Mouse (Mus musculus): ENCODE data around the gene Rcvrn. TPM values are rescaled to one million over a fixed set of nuclear protein-coding genes. Genes with fewer than 3 reads are reported as not detected.
A peak's percentile ranks its signal among the peaks of the same experiment; 100 is the strongest.

Gene Rcvrn
- polyA plus RNA-seq, 1 experiment from 2014 or later, result not detected

GRCm38 (mm10) chr11:67734597-67734996 is 39.5 kb downstream of the Rcvrn start:
- H3K4me2 ChIP-seq (ENCODE audit: low read length), result no peak overlapping the region
- H3K36me3 ChIP-seq (ENCODE audit: insufficient read depth, low read length), result no peaks in the 10 kb centered on the region
- no peak for DNase-seq (ENCODE audit: low spot score)
- WGBS, result 68% methylated on average over 3 of the region's 3 CpGs
- no peak overlapping the region for H3K4me3 ChIP-seq (replicated peaks; ENCODE audit: low read depth, low read length)
- ATAC-seq (replicated peaks; ENCODE audit: low FRiP score, low read depth), result no peak
- no peaks in the 10 kb centered on the region for H3K4me1 ChIP-seq (replicated peaks; ENCODE audit: insufficient read depth, low read length)
- no peak for TF ChIP-seq CTCF (IDR thresholded peaks at IDR 0.05; ENCODE audit: low read depth)
- no peaks in the 10 kb centered on the region for H3K27me3 ChIP-seq (ENCODE audit: insufficient read depth, low read length)
- H3K27ac ChIP-seq, result no peak overlapping the region
- no peaks in the 10 kb centered on the region for H3K9me3 ChIP-seq (replicated peaks; ENCODE audit: low read length)
- H3K9ac ChIP-seq (ENCODE audit: low read depth, low read length), result no peak overlapping the region

- Histone ChIP-seq H3K4me3 (replicated peaks; ENCODE audit: low read depth, low read length) (no peak overlapping the region), H3K4me1 (replicated peaks; ENCODE audit: insufficient read depth, low read length) (no peaks in the 10 kb centered on the region), H3K9ac (ENCODE audit: low read depth, low read length) (no peak overlapping the region), H3K36me3 (ENCODE audit: insufficient read depth, low read length) (no peaks in the 10 kb centered on the region), H3K4me2 (ENCODE audit: low read length) (no peak overlapping the region), H3K9me3 (replicated peaks; ENCODE audit: low read length) (no peaks in the 10 kb centered on the region), H3K27me3 (ENCODE audit: insufficient read depth, low read length) (no peaks in the 10 kb centered on the region), H3K27ac (no peak overlapping the region)
- WGBS, result 77% methylated on average over 6 of the region's 6 CpGs
- TF ChIP-seq CTCF (IDR thresholded peaks at IDR 0.05; ENCODE audit: low read depth), result no peak
- ATAC-seq (replicated peaks; ENCODE audit: low FRiP score, low read depth) (no peak), DNase-seq (ENCODE audit: low spot score) (no peak)
These were observed 43.2 kb downstream of the Rcvrn start for GRCm38 (mm10) chr11:67738345-67738744.

GRCm38 (mm10) chr11:67738846-67739490 is 43.8 kb downstream of the Rcvrn start:
- WGBS, result 57% methylated on average over 5 of the region's 5 CpGs
- H3K4me3 ChIP-seq (replicated peaks; ENCODE audit: low read depth, low read length), result no peak overlapping the region
- H3K27ac ChIP-seq, result no peak overlapping the region

GRCm38 (mm10) chr11:67741569-67741968 is 46.4 kb downstream of the Rcvrn start:
- Histone ChIP-seq H3K9ac (ENCODE audit: low read depth, low read length) (no peak overlapping the region), H3K27me3 (ENCODE audit: insufficient read depth, low read length) (no peaks in the 10 kb centered on the region), H3K9me3 (replicated peaks; ENCODE audit: low read length) (no peaks in the 10 kb centered on the region), H3K4me2 (ENCODE audit: low read length) (no peak overlapping the region), H3K27ac (no peak overlapping the region), H3K4me3 (replicated peaks; ENCODE audit: low read depth, low read length) (no peak overlapping the region), H3K4me1 (replicated peaks; ENCODE audit: insufficient read depth, low read length) (no peaks in the 10 kb centered on the region), H3K36me3 (ENCODE audit: insufficient read depth, low read length) (no peaks in the 10 kb centered on the region)
- no peak for ATAC-seq (replicated peaks; ENCODE audit: low FRiP score, low read depth)
- peak; percentile 21; the same call in 1 of the 2 replicates for TF ChIP-seq CTCF (IDR thresholded peaks at IDR 0.05; ENCODE audit: low read depth)
- DNase-seq (ENCODE audit: low spot score), result no peak

More at GRCm38 (mm10) chr11:67738846-67739490, 43.8 kb downstream of the Rcvrn start:
- Histone ChIP-seq H3K36me3 (ENCODE audit: insufficient read depth, low read length) (no peaks in the 10 kb centered on the region), H3K27me3 (ENCODE audit: insufficient read depth, low read length) (no peaks in the 10 kb centered on the region), H3K9me3 (replicated peaks; ENCODE audit: low read length) (no peaks in the 10 kb centered on the region), H3K4me2 (ENCODE audit: low read length) (no peak overlapping the region), H3K9ac (ENCODE audit: low read depth, low read length) (no peak overlapping the region), H3K4me1 (replicated peaks; ENCODE audit: insufficient read depth, low read length) (no peaks in the 10 kb centered on the region)
- DNase-seq (ENCODE audit: low spot score), result no peak
- ATAC-seq (replicated peaks; ENCODE audit: low FRiP score, low read depth), result no peak
- no peak for TF ChIP-seq CTCF (IDR thresholded peaks at IDR 0.05; ENCODE audit: low read depth)

Other genes with a start within 250 kb of the Rcvrn start
- gene Gas7, start 239.9 kb upstream of the Rcvrn start, polyA plus RNA-seq (2015; fragmentation: Nextera tagmentation; extraction: Ambion mirVana), result 10.2 and 10.5 TPM in 2 replicates
- not detected in 2 replicates for gene Glp2r, start 75.8 kb downstream of the Rcvrn start, polyA plus RNA-seq (2015; fragmentation: Nextera tagmentation; extraction: Ambion mirVana)
- not detected in 2 replicates for gene Gsg1l2, start 79.3 kb downstream of the Rcvrn start, polyA plus RNA-seq (2015; fragmentation: Nextera tagmentation; extraction: Ambion mirVana)
- gene Dhrs7c, start 102.9 kb downstream of the Rcvrn start, polyA plus RNA-seq (2015; fragmentation: Nextera tagmentation; extraction: Ambion mirVana), result not detected in 2 replicates
- gene Usp43, start 226.8 kb downstream of the Rcvrn start, polyA plus RNA-seq (2015; fragmentation: Nextera tagmentation; extraction: Ambion mirVana), result 1.8 and 2.3 TPM in 2 replicates